Mouse (Mus musculus): ENCODE data around the gene Ms4a4a. TPM values are rescaled to one million over a fixed set of nuclear protein-coding genes. Genes with fewer than 3 reads are reported as not detected.
"Not testable (repeated sequence)": the region's sequence is repeated elsewhere in the genome, so short reads cannot be mapped to it uniquely, and the experiment has no call there.

Ms4a4a gene
- 1 to 10 TPM in 2 of 4 experiments, under 1 TPM in 1, not detected in 1; 0.39 to 1.6 (median 1.4) TPM for total RNA-seq (2022)

- no peak for DNase-seq (ENCODE audit: low spot score in 2 of 2)
Measured at GRCm38 (mm10) chr19:11375273-11375672, at the start of gene Ms4a4a. Ms4a4a (plus strand) TSS chr19:11375523.

GRCm38 (mm10) chr19:11335932-11336331, 39.4 kb upstream of the Ms4a4a start, which contains the start of gene Ms4a7:
Ms4a7 (minus strand) TSS chr19:11336146.
- no peak for DNase-seq (ENCODE audit: low spot score in 2 of 2)

- DNase-seq (ENCODE audit: low spot score in 2 of 2) = no peak
Measured at GRCm38 (mm10) chr19:11343147-11343546, 32.2 kb upstream of the Ms4a4a start.

- no peak for DNase-seq (ENCODE audit: low spot score in 2 of 2)
Measured at GRCm38 (mm10) chr19:11343992-11344391, 31.3 kb upstream of the Ms4a4a start.

- DNase-seq (ENCODE audit: low spot score in 2 of 2) = no peak
Measured at GRCm38 (mm10) chr19:11349698-11350481, 25.4 kb upstream of the Ms4a4a start.

GRCm38 (mm10) chr19:11351878-11352277, 23.4 kb upstream of the Ms4a4a start:
- no peak for DNase-seq (ENCODE audit: low spot score in 2 of 2)

GRCm38 (mm10) chr19:11355730-11356129, 19.6 kb upstream of the Ms4a4a start:
- DNase-seq (ENCODE audit: low spot score in 2 of 2) = no peak

- DNase-seq (ENCODE audit: low spot score in 2 of 2) = no peak
Measured at GRCm38 (mm10) chr19:11360106-11360505, 15.2 kb upstream of the Ms4a4a start.

GRCm38 (mm10) chr19:11362002-11362401, 13.3 kb upstream of the Ms4a4a start:
- no peak for DNase-seq (ENCODE audit: low spot score in 2 of 2)

GRCm38 (mm10) chr19:11368310-11368709, 7.0 kb upstream of the Ms4a4a start:
- DNase-seq (ENCODE audit: low spot score in 2 of 2) = no peak

GRCm38 (mm10) chr19:11371181-11371580, 4.1 kb upstream of the Ms4a4a start:
- DNase-seq (ENCODE audit: low spot score in 2 of 2) = no peak

- no peak for DNase-seq (ENCODE audit: low spot score in 2 of 2)
Measured at GRCm38 (mm10) chr19:11376399-11376798, 1.1 kb downstream of the Ms4a4a start.

GRCm38 (mm10) chr19:11387109-11387508, 11.8 kb downstream of the Ms4a4a start:
- DNase-seq (ENCODE audit: low spot score in 2 of 2) = no peak

- DNase-seq (ENCODE audit: low spot score in 2 of 2) = no peak
Measured at GRCm38 (mm10) chr19:11387685-11388084, 12.4 kb downstream of the Ms4a4a start.

- DNase-seq (ENCODE audit: low spot score in 2 of 2) = no peak
Measured at GRCm38 (mm10) chr19:11388949-11389348, 13.6 kb downstream of the Ms4a4a start.

GRCm38 (mm10) chr19:11395769-11396168, 20.4 kb downstream of the Ms4a4a start:
- no peak for DNase-seq (ENCODE audit: low spot score in 2 of 2)

GRCm38 (mm10) chr19:11404527-11404926, 29.2 kb downstream of the Ms4a4a start, which contains the start of gene Ms4a4c:
Ms4a4c (plus strand) TSS chr19:11404770.
- DNase-seq (ENCODE audit: low spot score in 2 of 2) = no peak

GRCm38 (mm10) chr19:11407428-11407827, 32.1 kb downstream of the Ms4a4a start:
- DNase-seq (ENCODE audit: low spot score in 2 of 2) = no peak

- no peak for DNase-seq (ENCODE audit: low spot score in 2 of 2)
Measured at GRCm38 (mm10) chr19:11408591-11408990, 33.3 kb downstream of the Ms4a4a start.

- DNase-seq (ENCODE audit: low spot score in 2 of 2) = no peak
Measured at GRCm38 (mm10) chr19:11411640-11412039, 36.3 kb downstream of the Ms4a4a start.

- no peak for DNase-seq (ENCODE audit: low spot score in 2 of 2)
Measured at GRCm38 (mm10) chr19:11414084-11414483, 38.8 kb downstream of the Ms4a4a start.

GRCm38 (mm10) chr19:11415581-11415980, 40.3 kb downstream of the Ms4a4a start:
- DNase-seq (ENCODE audit: low spot score in 2 of 2) = no peak

GRCm38 (mm10) chr19:11418865-11419264, 43.5 kb downstream of the Ms4a4a start:
- DNase-seq (ENCODE audit: low spot score in 2 of 2) = not testable (repeated sequence)
